Mouse (Mus musculus): ENCODE measurements around the gene Kif7. TPM values are rescaled to one million over a fixed set of nuclear protein-coding genes. Genes with fewer than 3 reads are reported as not detected.

The Kif7 gene
- total and polyA plus RNA-seq, 3 experiments, result 0.80 to 1.3 (median 1.2) TPM

- Histone ChIP-seq H3K27ac (no peak overlapping the region), H3K27me3 (ENCODE audit: control insufficient read depth, insufficient read depth, low read length) (no peaks in the 10 kb centered on the region), H3K9ac (ENCODE audit: low read depth, low read length) (no peak overlapping the region), H3K4me3 (no peak overlapping the region), H3K36me3 (ENCODE audit: control insufficient read depth, insufficient read depth, low read length) (no peaks in the 10 kb centered on the region), H3K79me2 (replicated peaks; ENCODE audit: control insufficient read depth, insufficient read depth, low read length) (no peaks in the 10 kb centered on the region), H3K4me1 (ENCODE audit: control insufficient read depth, insufficient read depth, low read length) (no peaks in the 10 kb centered on the region)
- no peak for DNase-seq
- 49% methylated on average over 2 of the region's 2 CpGs for WGBS
- intact Hi-C loops (cut with DNase I), result no loop called here
- TF ChIP-seq CTCF (IDR thresholded peaks at IDR 0.05), result peak; percentile 28
- no peak for TF ChIP-seq EP300 (IDR thresholded peaks at IDR 0.05; ENCODE audit: insufficient read depth, low read depth, low read length)
Observed at GRCm38 (mm10) chr7:79756334-79756733, 40.8 kb upstream of the Kif7 start.

GRCm38 (mm10) chr7:79749511-79749910, 34.0 kb upstream of the Kif7 start:
- no peak for DNase-seq
- H3K27ac ChIP-seq, result no peak overlapping the region
- intact Hi-C loops (cut with DNase I), result no loop called here
- H3K4me3 ChIP-seq, result no peak overlapping the region
- WGBS, result 82% methylated on average over 6 of the region's 6 CpGs
- H3K27me3 ChIP-seq (ENCODE audit: control insufficient read depth, insufficient read depth, low read length), result no peaks in the 10 kb centered on the region
- TF ChIP-seq POLR2A (IDR thresholded peaks at IDR 0.05; ENCODE audit: insufficient read depth, low read depth, low read length) (no peak), CTCF (IDR thresholded peaks at IDR 0.05) (no peak), EP300 (IDR thresholded peaks at IDR 0.05; ENCODE audit: insufficient read depth, low read depth, low read length) (no peak)
- no peaks in the 10 kb centered on the region for H3K79me2 ChIP-seq (replicated peaks; ENCODE audit: control insufficient read depth, insufficient read depth, low read length)
- no peaks in the 10 kb centered on the region for H3K36me3 ChIP-seq (ENCODE audit: control insufficient read depth, insufficient read depth, low read length)
- no peaks in the 10 kb centered on the region for H3K4me1 ChIP-seq (ENCODE audit: control insufficient read depth, insufficient read depth, low read length)
- no peak overlapping the region for H3K9ac ChIP-seq (ENCODE audit: low read depth, low read length)

- Histone ChIP-seq H3K9ac (ENCODE audit: low read depth, low read length) (no peak overlapping the region), H3K4me3 (no peak overlapping the region), H3K27ac (no peak overlapping the region), H3K4me1 (ENCODE audit: control insufficient read depth, insufficient read depth, low read length) (peaks cover 2% of the 10 kb centered on the region; the same call in 1 of the 2 replicates), H3K27me3 (ENCODE audit: control insufficient read depth, insufficient read depth, low read length) (no peaks in the 10 kb centered on the region), H3K36me3 (ENCODE audit: control insufficient read depth, insufficient read depth, low read length) (no peaks in the 10 kb centered on the region), H3K79me2 (replicated peaks; ENCODE audit: control insufficient read depth, insufficient read depth, low read length) (no peaks in the 10 kb centered on the region)
- no peak for DNase-seq
- no peak for TF ChIP-seq CTCF (IDR thresholded peaks at IDR 0.05)
- TF ChIP-seq POLR2A (IDR thresholded peaks at IDR 0.05; ENCODE audit: insufficient read depth, low read depth, low read length), result no peak
- TF ChIP-seq EP300 (IDR thresholded peaks at IDR 0.05; ENCODE audit: insufficient read depth, low read depth, low read length), result no peak
- WGBS, result 50% methylated on average over 6 of the region's 6 CpGs
- intact Hi-C loops (cut with DNase I), result no loop called here
Observed at GRCm38 (mm10) chr7:79747659-79748058, 32.1 kb upstream of the Kif7 start.

GRCm38 (mm10) chr7:79744585-79744984, 29.1 kb upstream of the Kif7 start:
- Histone ChIP-seq H3K36me3 (ENCODE audit: control insufficient read depth, insufficient read depth, low read length) (no peaks in the 10 kb centered on the region), H3K4me3 (no peak overlapping the region), H3K9ac (ENCODE audit: low read depth, low read length) (no peak overlapping the region), H3K27ac (no peak overlapping the region), H3K4me1 (ENCODE audit: control insufficient read depth, insufficient read depth, low read length) (peaks cover 2% of the 10 kb centered on the region; the same call in 1 of the 2 replicates), H3K27me3 (ENCODE audit: control insufficient read depth, insufficient read depth, low read length) (no peaks in the 10 kb centered on the region), H3K79me2 (replicated peaks; ENCODE audit: control insufficient read depth, insufficient read depth, low read length) (no peaks in the 10 kb centered on the region)
- no peak for DNase-seq
- WGBS, result 51% methylated on average over 5 of the region's 5 CpGs
- TF ChIP-seq EP300 (IDR thresholded peaks at IDR 0.05; ENCODE audit: insufficient read depth, low read depth, low read length) (no peak), POLR2A (IDR thresholded peaks at IDR 0.05; ENCODE audit: insufficient read depth, low read depth, low read length) (no peak)
- intact Hi-C loops (cut with DNase I), result no loop called here

- Histone ChIP-seq H3K27ac (no peak overlapping the region), H3K4me1 (ENCODE audit: control insufficient read depth, insufficient read depth, low read length) (peaks cover 2% of the 10 kb centered on the region; the same call in 1 of the 2 replicates), H3K9ac (ENCODE audit: low read depth, low read length) (no peak overlapping the region), H3K79me2 (replicated peaks; ENCODE audit: control insufficient read depth, insufficient read depth, low read length) (no peaks in the 10 kb centered on the region), H3K27me3 (ENCODE audit: control insufficient read depth, insufficient read depth, low read length) (no peaks in the 10 kb centered on the region), H3K4me3 (no peak overlapping the region), H3K36me3 (ENCODE audit: control insufficient read depth, insufficient read depth, low read length) (no peaks in the 10 kb centered on the region)
- no peak for DNase-seq
- 89% methylated on average over 9 of the region's 9 CpGs for WGBS
- intact Hi-C loops (cut with DNase I), result no loop called here
- TF ChIP-seq EP300 (IDR thresholded peaks at IDR 0.05; ENCODE audit: insufficient read depth, low read depth, low read length), result no peak
- TF ChIP-seq CTCF (IDR thresholded peaks at IDR 0.05), result no peak
- TF ChIP-seq POLR2A (IDR thresholded peaks at IDR 0.05; ENCODE audit: insufficient read depth, low read depth, low read length), result no peak
Observed at GRCm38 (mm10) chr7:79744051-79744450, 28.5 kb upstream of the Kif7 start.

GRCm38 (mm10) chr7:79742659-79743536, 27.4 kb upstream of the Kif7 start, which contains the start of the genes Pex11a and Wdr93:
Gene Pex11a (minus strand): TSS chr7:79743131.
Gene Wdr93 (plus strand): TSS chr7:79743163.
- H3K27ac ChIP-seq, result peak within 1 kb of the TSS; percentile 65
- H3K36me3 ChIP-seq (ENCODE audit: control insufficient read depth, insufficient read depth, low read length), result no peaks in the 10 kb centered on the region
- peak; percentile 74 to 83 for DNase-seq
- peaks cover 2% of the 10 kb centered on the region; the same call in 1 of the 2 replicates for H3K4me1 ChIP-seq (ENCODE audit: control insufficient read depth, insufficient read depth, low read length)
- intact Hi-C loops (cut with DNase I), result no loop called here
- H3K4me3 ChIP-seq, result peak within 1 kb of the TSS; percentile 73
- H3K79me2 ChIP-seq (replicated peaks; ENCODE audit: control insufficient read depth, insufficient read depth, low read length), result no peaks in the 10 kb centered on the region
- 3% methylated on average over 46 of the region's 46 CpGs for WGBS
- 0 out of 2 replicates have a peak, but pooled peaks have one; percentile 17 for TF ChIP-seq POLR2A (IDR thresholded peaks at IDR 0.05; ENCODE audit: insufficient read depth, low read depth, low read length)
- TF ChIP-seq CTCF (IDR thresholded peaks at IDR 0.05), result no peak
- no peak for TF ChIP-seq EP300 (IDR thresholded peaks at IDR 0.05; ENCODE audit: insufficient read depth, low read depth, low read length)
- peak within 1 kb of the TSS; percentile 67 for H3K9ac ChIP-seq (ENCODE audit: low read depth, low read length)
- no peaks in the 10 kb centered on the region for H3K27me3 ChIP-seq (ENCODE audit: control insufficient read depth, insufficient read depth, low read length)
